Mouse (Mus musculus) frontal cortex, postnatal 25 days (tissue): ENCODE measurements at regions not wholly inside any gene's neighbourhood (a gene's known extent, or its start where the extent isn't known, plus 50 kb on each side); places are given as distances from the start of the nearest gene placed in this dataset.

Experiments
- DNase-seq, 2 experiments: peaks; one replicate each; pipeline ENCODE4 v3.0.0; 2022; ENCODE audit warnings: low spot score in 2 of 2

GRCm38 (mm10) chr7:136161526-136161925, 445.4 kb upstream of the Mki67 start:
- no peak for DNase-seq

DNA sequence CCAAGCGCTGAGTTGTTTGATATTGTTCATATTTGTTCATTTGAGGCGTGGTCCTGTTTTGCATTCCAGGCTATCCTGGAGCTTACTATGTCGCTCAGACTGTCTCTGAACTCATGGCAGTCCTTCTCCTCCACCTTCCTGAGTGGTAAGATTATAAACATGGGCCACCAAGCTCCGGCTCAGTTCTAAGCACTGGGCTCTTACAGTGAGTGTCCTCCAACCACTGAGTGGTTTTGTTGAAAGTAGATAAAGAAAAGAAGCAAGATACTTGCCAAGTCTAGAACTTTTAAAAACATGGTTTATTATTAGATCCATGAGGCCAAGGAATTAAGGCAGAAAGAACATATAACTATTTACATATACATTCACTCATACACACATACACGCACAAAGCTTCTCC, 448.7 kb upstream of the Mki67 start:
- DNase-seq: no peak

- no peak for DNase-seq
These were observed 453.1 kb upstream of the Mki67 start for GRCm38 (mm10) chr7:136169261-136169660.

DNA sequence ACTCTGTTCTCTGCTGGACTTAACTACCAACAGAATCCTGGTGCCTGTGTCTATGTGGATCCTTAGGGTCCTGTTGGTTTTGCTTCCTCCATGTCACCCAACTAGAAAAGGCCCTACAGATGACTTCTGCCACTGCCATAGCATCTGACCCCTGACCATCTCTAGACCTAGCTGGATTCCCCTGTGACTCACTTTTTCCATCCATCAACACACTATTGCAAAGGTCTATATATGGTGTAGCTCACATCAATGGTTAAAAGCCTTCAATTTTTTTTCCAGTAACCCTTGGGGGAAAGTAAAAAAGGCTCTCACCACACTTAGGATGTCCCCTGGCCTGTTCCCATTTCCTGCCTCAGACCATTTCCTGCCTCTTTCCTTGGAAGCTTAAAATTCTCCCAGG, 460.2 kb upstream of the Mki67 start:
- no peak for DNase-seq

DNA sequence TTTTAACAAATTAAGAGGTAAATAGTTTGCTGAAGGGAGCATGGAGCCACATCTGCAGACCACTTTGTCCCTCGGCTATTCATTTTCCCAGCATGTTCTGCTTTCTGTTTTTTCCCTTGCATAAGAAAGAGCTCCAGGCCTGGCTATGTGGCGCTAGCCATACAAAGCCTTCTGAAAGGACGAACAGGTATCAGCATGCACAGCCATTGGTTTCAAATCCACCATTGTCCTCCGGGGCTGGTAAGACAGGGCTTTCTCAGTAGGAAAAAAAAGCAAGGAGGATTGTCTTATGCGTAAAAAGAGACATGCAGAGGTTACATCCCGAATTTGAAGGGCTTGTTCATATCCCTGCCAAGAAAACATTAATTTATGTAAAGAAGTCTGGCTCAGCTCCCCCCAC, 464.8 kb upstream of the Mki67 start:
- DNase-seq: no peak

DNA sequence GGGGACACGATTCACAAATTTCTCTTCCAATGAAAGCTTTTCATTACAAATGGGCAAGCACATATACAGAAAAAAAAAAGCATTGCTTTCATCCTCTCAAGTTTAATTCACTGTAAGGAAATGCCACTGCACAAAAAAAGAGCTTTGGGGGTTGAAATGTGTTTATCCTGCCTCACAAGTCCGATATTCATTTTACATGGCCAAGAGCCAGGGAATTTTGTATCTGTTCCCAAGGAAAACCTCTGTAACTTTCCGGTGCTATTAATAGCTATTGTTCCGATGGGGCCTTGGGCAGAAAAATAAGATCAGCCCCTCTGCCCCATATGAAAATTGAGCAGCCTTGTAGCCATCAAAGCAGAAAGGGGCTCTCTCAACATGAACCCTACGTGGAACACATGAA, 465.9 kb upstream of the Mki67 start:
- no peak for DNase-seq

GRCm38 (mm10) chr7:136196424-136197160, 480.4 kb upstream of the Mki67 start:
- DNase-seq: no peak

- DNase-seq: no peak
These were observed 492.7 kb upstream of the Mki67 start for GRCm38 (mm10) chr7:136208879-136209278.

- no peak for DNase-seq
These were observed 493.4 kb upstream of the Mki67 start for GRCm38 (mm10) chr7:136209299-136210171.

DNA sequence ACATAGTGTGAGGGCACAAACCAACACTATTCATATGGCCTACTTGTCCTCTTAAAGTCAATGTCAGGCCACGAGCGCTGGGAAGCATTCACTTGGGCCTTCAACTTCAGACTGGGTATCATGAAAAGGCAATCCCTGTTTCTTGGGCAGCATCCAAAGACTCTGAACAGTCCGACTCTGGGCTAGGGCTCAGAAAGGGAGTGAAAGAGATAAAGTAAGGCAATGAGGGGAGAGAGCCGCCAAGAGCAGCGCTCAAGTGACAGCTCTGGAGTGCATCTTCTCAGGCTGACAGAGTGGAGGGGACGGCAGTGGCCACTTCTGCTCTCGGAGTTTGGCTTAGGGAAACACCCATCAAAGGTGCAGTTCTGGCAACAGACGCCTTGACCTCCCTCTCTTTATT, 496.3 kb upstream of the Mki67 start:
- DNase-seq: no peak

DNA sequence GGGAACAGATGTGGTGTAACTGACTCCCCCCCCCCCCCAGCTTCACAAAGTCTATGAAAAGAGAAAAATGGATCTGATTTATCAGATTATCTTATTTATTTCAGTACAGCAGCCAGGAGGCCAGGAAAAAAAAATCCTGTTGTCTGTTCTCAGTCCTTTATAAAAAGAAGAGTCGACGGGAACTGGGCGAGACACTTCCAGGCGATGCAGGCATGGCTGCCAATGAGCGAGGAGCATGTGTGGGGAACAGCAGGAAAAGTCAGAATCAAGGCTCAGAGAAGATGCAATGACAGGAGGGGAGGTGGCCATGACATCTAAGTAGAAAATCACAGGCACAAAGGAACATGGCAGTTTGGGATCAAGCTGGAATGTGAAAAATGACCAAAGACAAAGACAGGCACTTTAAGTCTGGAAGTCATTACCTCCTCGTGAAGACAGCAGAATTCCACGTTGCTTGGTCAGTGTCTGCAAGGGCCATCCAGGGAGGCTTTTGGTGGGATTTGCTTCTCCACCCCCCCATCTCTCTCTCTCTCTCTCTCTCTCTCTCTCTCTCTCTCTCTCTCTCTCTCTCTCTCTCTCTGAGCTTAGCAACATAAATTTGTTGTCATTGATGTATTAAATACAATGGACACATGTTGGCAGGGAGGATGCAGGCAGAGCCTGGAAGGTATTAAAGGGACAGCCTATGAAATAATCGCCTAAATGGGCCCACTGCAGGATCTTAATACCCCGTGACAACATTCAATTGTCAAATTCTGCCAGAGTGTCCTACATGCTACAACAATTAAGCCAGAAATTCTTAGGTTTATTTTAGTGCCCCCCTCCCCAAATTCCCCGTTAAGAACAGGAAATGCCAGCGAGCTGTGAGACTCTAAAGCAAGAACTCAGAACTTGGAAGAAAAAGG, 497.1 kb upstream of the Mki67 start:
- DNase-seq: no peak

GRCm38 (mm10) chr7:136213962-136214308, 497.8 kb upstream of the Mki67 start:
- no peak for DNase-seq

DNA sequence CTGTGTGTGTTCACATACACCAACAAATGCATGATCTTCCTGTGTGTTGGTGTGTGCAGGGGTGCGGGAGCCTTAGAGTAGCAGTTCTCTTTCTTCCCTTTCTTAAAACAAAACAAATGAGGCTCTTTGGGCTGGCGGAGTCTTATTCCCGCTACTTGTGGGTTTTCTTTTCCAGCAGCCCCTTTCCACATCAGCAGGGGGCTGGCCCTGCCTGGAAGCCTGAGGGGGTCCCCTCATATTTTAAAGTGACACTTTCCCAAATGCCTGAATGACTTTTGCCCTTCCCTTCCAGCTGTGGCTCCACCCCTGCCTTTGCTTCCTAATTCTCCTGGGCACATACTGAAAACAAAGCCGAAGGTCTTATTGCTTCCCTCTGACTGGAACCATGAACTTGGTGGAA, 498.3 kb upstream of the Mki67 start:
- no peak for DNase-seq

- no peak for DNase-seq
These were observed 500.6 kb upstream of the Mki67 start for GRCm38 (mm10) chr7:136216734-136217133.

DNA sequence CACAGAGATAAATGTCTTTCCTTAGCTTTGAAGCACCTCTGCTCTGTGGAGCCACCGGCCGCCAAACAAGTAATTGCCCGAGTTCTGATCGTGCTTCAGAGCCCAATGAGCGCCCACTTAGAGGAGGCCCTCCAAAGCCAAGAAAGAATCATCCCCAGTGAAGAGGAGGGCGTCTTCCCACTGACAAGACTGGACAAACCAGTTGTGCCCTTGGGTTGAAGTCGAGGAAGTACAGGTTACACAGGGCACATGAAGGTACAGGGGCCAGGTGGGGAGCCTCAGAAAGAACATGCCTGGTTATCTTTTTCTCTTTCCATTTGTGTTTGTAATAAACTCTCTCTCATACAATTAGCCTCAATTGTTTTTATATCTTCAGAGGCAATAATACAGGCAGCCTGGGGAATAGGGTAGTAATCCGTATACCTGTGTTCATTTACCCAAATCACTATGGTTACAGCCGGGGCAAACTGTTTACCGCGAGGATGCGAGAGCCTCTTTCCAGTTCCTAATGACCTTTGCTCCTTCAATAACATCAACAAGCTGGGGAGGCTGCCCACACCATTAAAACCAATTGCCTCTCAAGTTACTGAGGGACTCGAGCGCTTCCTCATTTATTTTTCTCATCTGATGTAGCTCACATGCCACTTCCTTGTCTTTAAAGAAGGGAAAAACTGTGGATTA, 503.5 kb upstream of the Mki67 start:
- no peak for DNase-seq

DNA sequence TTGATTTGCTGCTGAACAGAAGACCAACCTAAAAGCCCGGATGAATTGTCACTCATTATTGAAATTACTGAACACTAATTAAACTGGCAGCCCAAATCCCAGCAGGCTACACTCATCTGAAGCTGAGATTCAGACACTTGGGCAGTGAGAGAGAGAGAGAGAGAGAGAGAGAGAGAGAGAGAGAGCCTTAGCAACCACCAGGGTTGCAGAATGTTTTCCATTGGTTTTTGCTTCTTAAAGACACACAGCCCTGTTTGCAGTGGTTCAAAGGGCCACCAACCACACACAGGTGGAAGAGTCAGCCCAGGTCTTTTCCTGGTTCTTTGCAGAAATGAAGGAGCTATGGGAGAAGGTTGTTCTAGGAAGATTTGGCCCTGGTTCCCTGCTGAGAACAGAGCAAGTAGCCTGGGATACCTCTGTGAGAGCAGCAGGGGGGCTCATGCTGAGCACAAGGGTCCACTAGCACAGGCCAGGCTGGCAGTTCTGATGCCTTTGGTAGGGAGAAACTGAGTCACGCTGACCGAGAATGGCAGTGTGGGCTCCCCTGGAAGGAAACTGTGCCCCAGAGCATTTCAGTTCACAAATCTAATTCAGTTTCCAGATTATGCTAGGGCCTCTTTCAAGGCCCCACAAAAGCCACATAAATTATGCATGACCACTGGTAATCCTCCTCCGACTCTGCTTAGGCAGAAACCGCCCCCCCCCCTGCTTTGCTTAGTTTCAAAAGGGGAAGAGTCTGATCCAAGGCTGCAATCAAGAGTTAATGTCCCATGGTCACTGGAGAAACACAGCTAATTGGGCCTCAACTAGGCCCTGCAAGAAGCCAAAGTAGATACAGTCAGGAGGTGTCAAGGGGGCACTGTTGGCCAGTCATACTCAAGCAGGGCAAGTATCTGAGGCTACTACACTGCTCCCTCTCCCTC, 504.3 kb upstream of the Mki67 start:
- DNase-seq: no peak

DNA sequence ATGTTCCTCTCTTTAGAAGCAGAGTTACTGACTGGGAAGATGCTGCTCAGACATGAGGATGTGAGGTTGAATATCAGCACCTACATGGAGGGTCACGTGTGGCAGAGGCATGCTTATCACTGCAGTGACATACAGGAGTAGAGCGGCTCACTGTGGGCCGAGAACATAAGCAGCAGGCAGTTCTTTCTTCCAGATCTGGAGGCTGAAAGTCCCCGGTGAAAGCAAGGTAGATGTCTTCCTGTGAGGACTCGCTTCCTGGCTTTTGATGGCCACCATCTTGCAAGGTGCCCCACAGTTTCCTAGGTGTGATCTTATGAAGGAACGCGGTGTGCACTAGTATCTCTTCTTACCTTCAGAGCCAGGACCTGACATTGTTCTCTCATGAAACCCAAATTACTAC, 505.5 kb upstream of the Mki67 start:
- no peak for DNase-seq

DNA sequence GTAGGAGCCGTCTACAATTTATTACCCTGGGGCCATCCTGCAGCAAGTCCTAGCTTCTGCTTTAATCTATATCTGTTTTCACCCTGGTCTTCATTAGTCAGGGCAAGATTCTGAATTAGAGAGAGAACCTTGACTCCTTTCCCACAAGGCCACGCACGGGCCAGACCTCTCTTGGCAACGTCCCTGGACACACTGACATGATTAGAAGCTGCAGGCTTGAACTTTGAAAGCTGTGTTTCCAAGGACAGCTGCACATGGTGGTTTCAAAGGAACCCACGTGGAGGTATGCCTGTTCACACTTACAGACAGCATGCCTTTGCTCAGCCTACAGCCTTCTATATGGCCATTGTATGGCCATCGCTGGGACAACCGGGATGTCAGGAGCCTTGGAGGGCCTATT, 509.9 kb upstream of the Mki67 start:
- DNase-seq: no peak

GRCm38 (mm10) chr7:136228331-136228730, 512.2 kb upstream of the Mki67 start:
- DNase-seq: no peak

GRCm38 (mm10) chr7:136229592-136229991, 513.4 kb upstream of the Mki67 start:
- DNase-seq: no peak

GRCm38 (mm10) chr7:136232177-136232576, 516.0 kb upstream of the Mki67 start:
- DNase-seq: no peak
